Mouse (Mus musculus): ENCODE data around the gene Rev1. TPM values are rescaled to one million over a fixed set of nuclear protein-coding genes. Genes with fewer than 3 reads are reported as not detected.
"Not testable (repeated sequence)": the region's sequence is repeated elsewhere in the genome, so short reads cannot be mapped to it uniquely, and the experiment has no call there.

The Rev1 gene
- total RNA-seq, 2 experiments from 2014 or later = 25.9 to 33.7 TPM

DNA sequence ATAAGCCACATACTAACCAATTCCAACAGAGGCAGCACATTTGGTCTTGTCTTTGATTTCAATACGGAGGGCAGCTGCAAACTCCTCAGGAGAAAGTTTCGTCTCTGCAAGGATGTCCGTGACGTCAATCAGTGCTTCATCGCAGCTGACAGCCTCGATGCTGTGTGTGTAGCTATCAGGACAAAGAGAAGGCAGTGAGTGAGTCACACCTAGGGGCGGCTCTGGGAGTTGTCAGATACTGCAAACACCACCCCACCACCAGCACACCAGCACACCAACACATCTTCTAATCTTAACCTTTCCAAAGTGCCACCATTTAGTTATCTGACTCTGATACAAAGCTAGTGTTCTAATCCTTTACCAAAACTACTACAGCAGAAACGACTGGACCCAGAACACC lies 58.3 kb downstream of the Rev1 start:
- no peak for DNase-seq (ENCODE audit: low spot score in 2 of 2)

DNA sequence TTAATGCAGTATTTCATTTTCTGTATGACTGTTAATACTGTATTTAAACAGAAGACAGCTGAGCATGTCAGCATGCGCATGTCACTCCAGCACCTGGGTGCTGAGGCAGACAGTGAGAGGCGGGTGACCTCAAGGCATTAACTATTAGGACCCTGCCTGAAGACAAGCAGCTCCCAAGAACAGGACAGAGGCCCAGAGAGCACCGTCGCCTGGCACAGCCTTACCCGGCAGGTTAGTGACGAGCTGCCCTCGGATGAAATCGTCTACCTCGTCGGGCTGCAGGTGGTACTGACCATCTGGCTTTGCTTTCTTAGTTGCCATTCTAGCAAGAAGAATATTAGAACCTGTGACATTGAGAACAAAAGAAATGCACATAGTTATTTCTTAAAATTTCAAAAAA lies 62.3 kb downstream of the Rev1 start:
- DNase-seq (ENCODE audit: low spot score in 2 of 2) = no peak

DNA sequence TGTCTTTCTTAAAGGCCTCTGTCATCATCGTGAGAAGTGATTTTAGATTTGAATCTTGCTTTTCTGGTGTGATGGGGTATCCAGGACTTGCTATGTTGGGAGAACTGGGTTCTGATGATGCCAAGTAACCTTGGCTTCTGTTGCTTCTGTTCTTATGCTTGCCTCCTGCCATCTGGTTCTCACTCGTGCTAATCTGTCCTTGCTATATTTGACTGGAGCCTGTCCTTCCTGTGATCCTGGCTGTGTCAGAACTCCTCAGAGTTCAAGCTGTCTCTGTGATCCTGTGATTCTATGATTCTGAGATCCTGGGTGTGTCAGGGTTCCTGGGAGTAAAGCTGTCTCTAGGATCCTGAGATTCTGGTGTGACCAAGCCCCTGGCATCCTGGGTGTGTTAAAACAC lies 67.4 kb downstream of the Rev1 start:
- DNase-seq (ENCODE audit: low spot score in 2 of 2) = not testable (repeated sequence)

DNA sequence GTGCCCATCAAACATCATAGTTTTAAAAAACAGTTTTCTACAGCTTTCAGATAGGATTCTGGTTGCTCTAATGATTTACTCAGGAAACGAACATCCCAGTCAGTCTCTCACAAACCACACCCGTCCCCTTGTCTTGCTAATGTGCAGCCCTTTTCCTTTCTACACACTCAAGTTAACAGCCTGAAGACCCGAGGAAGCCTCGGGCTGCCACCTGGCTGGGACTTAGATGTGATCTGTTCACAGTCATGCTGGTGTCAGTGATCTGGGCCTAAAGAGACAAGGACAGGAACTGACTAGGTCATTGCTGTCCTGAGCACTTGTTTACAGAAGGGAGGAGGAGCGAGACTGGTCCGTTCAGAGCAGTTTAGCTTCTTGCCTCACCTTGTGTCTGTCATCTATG lies 71.2 kb downstream of the Rev1 start:
- no peak for DNase-seq (ENCODE audit: low spot score in 2 of 2)

DNA sequence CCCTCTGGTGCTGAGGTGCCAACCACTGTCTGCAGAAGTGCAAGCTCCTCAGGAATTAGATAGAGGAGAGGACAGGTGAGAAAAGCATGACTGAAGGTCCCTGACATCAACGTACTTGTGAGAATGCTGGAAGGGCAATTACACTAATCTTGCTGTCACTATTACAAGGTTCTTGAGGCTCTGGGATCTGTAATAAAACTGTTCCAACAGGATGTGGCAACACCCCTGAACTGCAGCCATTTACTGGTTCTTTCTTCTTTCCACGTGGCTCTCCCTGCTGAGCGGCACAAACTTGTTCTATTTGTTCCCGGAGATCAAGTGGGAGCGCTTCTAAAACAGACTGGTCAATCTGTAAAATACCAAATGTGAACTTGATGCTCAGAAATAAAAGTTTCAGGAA lies 74.4 kb downstream of the Rev1 start:
- DNase-seq (ENCODE audit: low spot score in 2 of 2) = no peak

DNA sequence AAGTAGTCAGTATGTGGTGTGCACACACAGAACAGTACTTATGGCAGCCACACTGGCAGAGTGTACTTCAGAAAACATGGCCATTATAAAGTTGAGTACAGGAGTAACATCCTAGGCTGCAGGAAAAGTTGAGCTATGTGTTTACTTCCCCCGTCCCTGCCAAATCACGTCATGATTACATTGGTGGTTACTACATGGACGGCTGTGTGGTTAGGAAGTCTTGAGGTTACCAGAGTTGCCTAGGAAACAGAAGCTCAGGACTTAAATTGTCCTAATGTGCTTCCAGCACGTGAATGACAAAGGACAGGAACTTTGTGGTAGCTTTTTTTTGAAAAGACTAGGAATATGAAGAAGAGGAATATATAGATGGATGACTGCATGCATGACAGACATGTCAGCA lies 80.0 kb downstream of the Rev1 start:
- no peak for DNase-seq (ENCODE audit: low spot score in 2 of 2)

DNA sequence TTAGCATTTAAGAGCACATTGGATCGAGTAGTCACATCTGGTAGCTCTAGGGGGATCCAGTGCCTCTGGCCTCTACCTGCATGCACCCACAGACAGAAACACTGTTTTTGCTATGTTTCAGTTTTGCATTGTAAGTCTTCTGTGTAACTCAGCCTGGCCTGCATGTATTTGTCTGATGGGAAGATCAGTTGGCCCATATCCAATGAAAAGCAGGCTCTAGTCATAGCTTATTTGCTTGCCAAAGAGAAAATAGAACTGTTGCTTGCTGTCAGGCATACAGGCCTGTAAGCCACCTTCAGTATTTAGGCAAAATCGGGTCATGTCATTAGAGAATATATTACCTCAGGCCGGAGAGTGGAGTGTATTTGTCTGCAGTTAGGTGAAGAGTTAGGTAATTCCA lies 81.5 kb downstream of the Rev1 start:
- no peak for DNase-seq (ENCODE audit: low spot score in 2 of 2)

DNA sequence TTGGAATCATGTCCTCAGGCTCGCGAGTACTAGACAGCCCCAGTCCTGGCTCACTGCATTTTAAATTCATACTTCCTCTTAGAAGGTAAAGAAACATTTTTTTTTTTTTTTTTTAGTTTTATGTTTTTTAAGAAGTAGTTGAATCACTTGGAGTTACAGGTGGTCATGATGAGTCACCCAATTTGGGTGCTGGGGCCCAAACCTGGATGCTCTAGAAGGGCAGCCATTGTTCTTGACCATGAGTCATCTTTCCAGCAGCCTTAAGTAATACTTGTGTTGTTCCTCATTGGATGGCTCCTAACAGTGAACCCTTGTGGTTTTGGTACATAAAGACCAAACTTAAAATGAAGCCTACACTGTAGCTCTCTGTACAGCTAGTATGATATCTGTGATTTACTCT lies 90.7 kb downstream of the Rev1 start:
- no peak for DNase-seq (ENCODE audit: low spot score in 2 of 2)

DNA sequence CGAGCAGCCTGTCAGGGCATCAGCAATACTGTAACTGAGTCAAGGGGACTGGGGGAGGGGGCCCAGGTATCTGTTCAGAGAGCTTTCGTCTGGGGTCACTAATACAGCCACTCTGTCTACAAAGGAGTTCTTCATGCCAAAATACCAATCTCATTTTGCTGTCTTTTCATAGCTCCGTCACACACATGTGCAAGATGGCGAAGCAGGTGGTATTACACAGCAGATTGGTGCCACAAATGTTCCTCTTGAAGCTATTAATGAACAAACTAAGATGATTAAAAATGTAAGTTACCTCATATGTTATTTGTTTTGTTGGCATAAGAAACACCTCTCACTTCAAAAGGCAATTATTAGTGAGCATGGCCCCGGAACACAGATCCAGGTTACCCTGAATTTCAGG lies 92.2 kb downstream of the Rev1 start:
- DNase-seq (ENCODE audit: low spot score in 2 of 2) = no peak

DNA sequence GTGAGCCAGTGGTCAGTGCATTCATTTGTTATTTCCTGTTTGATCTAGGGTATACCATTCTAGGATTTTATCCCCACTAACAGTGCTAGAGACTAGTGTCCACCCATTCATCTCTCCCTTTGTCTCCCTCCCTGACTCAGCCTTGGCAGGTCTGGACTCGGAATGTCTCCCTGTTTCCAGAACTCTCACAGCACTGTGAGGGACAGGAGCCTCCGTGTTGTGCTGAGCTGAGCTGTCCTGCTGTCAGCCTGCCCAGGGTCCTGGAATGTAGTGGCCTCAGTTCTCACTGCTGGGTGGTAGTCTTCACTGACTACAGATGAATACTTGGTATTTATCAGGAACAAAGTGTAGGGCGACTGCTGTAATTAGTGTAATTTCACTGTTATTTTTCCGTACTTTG lies 94.1 kb downstream of the Rev1 start:
- DNase-seq (ENCODE audit: low spot score in 2 of 2) = no peak

DNA sequence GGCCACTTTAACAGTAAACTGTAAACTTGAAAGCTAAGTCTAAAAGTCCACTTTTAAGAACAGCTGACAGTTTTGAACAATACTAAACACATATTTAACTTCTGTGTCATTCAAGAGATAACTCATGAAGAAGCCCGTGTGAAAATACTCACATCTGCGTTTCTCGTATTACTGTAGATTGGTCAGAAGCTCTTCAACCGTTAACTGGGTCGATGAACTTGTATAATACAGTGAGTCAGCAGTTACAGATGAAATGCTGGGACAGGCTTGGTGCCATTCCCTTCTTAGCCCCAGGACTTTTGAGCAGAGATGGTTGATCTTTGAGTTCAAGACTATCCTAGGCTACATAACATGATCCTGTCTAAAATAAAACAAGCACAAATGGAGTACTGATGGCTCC lies 98.2 kb downstream of the Rev1 start:
- DNase-seq (ENCODE audit: low spot score in 2 of 2) = no peak

DNA sequence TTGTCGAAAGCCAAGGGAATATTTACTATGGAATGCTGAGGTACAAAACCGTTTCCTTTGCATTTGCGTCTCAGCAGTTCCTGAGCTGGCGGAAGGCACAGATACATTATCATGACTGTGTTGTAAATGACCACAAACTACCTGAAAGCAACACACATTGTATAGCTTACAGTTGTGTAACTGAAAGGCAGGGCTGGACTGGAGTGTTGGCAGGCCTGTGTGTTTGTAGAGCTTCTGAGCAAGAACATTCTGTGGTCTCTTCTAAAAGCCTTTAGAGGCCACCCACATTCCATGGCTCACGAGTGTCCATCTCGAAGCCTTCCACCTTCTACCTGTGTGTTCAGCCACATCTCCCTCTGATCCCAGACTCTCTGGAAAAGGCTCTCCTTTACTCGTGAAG lies 102.3 kb downstream of the Rev1 start:
- DNase-seq (ENCODE audit: low spot score in 2 of 2) = no peak

DNA sequence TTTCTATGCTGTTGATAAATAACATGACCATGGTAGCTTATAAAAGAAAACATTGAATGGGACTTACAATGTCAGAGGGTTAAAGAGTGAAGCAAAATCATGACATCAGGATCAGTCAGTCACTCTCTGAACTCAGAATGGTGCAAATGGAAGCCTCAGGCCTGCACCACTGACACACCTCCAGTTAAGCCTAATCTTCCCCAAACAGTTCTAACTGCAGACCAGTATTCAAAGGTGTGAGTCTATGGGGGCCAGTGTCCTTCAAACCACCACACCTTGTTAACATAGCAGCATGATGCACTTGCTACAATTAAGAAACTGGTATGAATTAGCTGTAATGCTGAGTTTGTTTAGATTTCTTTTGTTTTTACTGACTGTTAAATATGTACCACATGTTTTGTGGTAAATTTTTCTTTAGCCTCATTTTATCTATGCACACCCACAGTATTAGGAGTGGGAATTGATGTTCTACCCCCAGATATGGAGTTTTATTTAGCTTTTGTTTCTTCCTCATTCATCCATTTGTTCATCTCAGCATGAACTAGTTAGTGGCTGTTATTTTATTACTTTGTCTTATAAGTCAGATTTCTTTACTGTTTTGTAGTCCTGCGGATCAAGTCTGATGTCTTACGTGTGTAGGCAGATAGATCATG lies 114.9 kb downstream of the Rev1 start:
- DNase-seq (ENCODE audit: low spot score in 2 of 2) = no peak

DNA sequence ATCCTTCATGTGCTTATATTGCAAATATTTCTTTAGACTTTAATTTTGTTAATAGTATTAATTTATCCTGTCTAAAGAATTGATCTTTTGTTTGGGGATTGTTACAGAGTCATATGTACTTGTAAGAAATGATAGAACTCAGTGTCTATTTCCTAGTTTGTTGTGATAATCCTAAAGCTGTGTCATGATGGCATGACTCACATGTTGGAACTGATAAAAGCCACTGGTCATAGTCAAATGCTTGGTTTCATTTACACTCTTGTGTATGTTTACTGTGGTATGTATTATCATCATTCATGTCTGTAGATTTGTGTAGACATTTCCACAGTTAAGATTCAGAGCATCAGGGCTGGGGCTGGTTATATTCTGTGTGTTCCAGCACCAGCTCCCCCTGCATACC lies 117.1 kb downstream of the Rev1 start:
- DNase-seq (ENCODE audit: low spot score in 2 of 2) = no peak

DNA sequence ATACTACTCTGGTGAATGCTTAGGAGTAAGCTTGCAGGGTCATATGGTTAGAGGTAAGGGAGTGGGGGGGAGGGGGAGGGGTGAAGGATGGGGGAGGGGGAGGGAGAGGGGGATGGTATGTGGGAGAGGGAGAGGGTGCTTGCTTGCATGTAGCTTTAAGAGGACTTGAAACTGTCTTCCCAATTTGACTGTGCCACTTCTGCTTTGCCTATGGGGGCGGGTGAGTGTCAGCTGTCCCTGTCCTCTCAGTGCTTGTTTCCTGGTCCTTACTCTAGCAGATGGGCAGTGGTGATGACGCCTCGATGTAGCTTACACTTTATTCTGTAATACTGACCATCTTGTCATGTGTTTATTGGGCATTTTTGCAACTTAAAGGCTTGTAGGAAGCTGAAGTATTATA lies 117.5 kb downstream of the Rev1 start:
- no peak for DNase-seq (ENCODE audit: low spot score in 2 of 2)

DNA sequence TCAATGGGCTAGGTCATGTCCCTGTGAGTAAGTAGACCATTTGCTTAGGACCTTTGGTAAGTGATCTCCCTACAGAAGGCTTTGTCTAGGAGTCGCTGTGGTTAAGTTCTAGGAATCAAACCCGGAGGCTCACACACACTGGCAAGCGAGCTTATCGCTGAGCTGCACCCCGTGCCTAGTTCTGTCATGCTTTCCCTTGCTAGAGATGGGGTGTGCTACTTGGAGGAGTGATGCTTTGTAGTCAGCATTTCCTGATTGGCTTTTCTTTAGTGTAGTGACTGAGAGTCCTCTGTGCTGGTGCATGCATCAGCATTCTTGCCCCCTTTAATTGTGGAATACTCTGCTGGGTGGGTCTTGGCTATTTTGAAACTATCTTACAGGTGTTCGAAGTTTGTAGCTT lies 118.0 kb downstream of the Rev1 start:
- no peak for DNase-seq (ENCODE audit: low spot score in 2 of 2)

DNA sequence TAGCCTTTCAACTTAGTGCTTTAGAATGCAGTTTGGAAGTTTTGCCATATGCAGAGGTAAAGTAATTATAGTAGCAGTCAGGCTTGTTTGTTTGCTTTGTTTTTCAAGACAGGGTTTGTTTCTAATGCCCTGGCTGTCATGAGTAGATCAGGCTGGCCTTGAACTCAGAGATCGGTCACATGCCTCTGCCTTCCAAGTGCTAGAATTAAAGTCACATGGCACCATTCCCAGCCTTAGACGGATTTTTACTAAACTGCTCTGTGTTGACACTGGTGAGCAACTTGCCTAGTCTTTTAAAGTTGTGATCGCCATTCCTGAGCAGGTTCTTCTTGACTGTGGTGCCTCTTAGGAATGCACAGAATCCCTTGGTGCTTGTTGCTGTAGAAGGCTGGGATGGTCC lies 122.9 kb downstream of the Rev1 start:
- DNase-seq (ENCODE audit: low spot score in 2 of 2) = no peak

DNA sequence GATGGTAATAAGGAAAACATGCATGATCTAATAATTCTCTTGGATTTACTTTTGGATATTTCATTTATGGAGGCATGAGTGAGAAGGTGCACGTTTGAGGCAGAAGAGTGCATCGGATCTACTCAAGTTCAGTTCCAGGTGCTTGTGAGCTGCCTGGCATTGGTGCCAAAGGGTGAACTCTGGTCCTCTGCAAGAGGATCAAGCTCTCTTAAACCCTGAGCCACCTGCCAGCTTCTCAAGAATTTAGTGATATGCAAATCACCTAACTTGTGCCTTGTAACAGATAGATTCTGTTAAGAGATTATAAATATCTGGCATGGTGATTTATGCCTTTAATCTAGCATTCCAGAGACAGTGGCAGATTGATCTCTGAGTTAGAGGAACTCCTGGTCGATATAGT lies 126.6 kb downstream of the Rev1 start:
- no peak for DNase-seq (ENCODE audit: low spot score in 2 of 2)

Other genes starting within 250 kb of the Rev1 start
- gene Mitd1, start 239.4 kb downstream of the Rev1 start, total RNA-seq (2021) = 1 to 10 TPM; 7.1 to 7.6 TPM
- 100 to 1,000 TPM; 233 to 247 TPM for gene Mrpl30, start 239.3 kb downstream of the Rev1 start, total RNA-seq (2021)
- gene Lyg2, start 213.3 kb downstream of the Rev1 start, total RNA-seq (2021) = not detected
- gene Lyg1, start 172.0 kb downstream of the Rev1 start, total RNA-seq (2021) = not detected
- 10 to 100 TPM; 60.7 to 61.4 TPM for gene Txndc9, start 131.9 kb downstream of the Rev1 start, total RNA-seq (2021)
- 10 to 100 TPM; 36.4 to 37.3 TPM for gene Eif5b, start 131.8 kb downstream of the Rev1 start, total RNA-seq (2021)